Mouse (Mus musculus) liver, adult 2 months (tissue): Measurements from ENCODE around the gene Gm9758. TPM values are rescaled to one million over a fixed set of nuclear protein-coding genes. Genes with fewer than 3 reads are reported as not detected.

Experiments used
- polyA plus RNA-seq: library from polyadenylated mRNA; depleted of rRNA; stranded (reverse); fragments of >200 nt; gene quantifications from 2 replicates; pipeline ENCODE4 v1.2.3, GENCODE M21; 2012; rRNA removed
- total RNA-seq: library from RNA; depleted of rRNA; stranded (reverse); fragments of >200 nt; gene quantifications from 2 replicates; pipeline ENCODE4 v1.2.3, GENCODE M21; 2014; rRNA removed

Gene Gm9758
- total and polyA plus RNA-seq, 2 experiments, result not detected

Other genes starting within 250 kb of the Gm9758 start
- not detected in 2 replicates for gene Speer4e, start 23.5 kb upstream of the Gm9758 start, total RNA-seq
- gene Speer4e, start 23.5 kb upstream of the Gm9758 start, polyA plus RNA-seq, result not detected in 2 replicates
- gene Gm10354, start 64.0 kb upstream of the Gm9758 start, total RNA-seq, result not detected in 2 replicates
- gene Gm10354, start 64.0 kb upstream of the Gm9758 start, polyA plus RNA-seq, result not detected in 2 replicates
- not detected in 2 replicates for gene Gm17019, start 118.1 kb upstream of the Gm9758 start, total RNA-seq
- not detected in 2 replicates for gene Gm17019, start 118.1 kb upstream of the Gm9758 start, polyA plus RNA-seq